Mouse (Mus musculus): ENCODE results near the gene 2010111I01Rik.
A peak's percentile ranks its signal among the peaks of the same experiment; 100 is the strongest.
"Not testable (repeated sequence)": the region's sequence is repeated elsewhere in the genome, so short reads cannot be mapped to it uniquely, and the experiment has no call there.

The 2010111I01Rik gene

DNA sequence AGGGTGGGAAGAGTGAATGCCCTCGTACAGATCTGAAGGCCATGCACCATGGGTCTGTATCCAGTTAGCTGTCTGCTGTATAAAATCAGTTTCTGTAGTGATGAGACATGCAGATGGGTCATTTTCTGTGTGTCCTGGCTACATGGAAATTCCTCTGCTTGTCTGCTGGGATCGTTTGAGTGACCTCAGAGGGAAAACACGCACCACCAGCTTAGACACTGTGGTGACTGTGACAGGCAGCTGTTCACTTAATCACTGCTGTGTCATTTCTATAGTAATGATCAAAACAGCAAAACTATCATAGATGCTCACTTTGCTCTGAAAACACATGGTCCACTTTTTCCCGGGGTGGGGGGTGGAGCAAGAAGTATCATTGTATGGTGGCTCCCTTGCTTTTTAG, 241.1 kb downstream of the 2010111I01Rik start:
- no peak for DNase-seq (ENCODE audit: low spot score)

DNA sequence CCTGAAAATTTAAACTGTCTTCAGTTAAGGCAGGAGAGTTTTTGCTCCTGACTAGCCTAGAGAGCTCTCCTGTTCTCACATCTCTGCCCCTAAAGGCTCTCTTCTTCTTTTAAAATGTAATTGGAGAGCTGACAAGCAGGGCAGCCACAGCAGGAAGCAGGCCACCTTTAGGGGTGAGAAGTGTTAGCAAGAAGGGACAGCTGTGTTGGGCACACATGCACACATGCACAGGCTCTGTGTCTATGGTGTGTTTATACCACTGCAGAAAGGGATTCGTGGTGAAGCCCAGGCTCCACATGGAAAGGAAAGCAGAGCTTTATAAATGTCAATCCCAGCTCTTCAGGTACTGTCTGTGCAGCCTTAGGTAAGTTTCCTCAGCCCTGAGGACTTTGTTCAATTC, 241.7 kb downstream of the 2010111I01Rik start:
- no peak for DNase-seq (ENCODE audit: low spot score)

DNA sequence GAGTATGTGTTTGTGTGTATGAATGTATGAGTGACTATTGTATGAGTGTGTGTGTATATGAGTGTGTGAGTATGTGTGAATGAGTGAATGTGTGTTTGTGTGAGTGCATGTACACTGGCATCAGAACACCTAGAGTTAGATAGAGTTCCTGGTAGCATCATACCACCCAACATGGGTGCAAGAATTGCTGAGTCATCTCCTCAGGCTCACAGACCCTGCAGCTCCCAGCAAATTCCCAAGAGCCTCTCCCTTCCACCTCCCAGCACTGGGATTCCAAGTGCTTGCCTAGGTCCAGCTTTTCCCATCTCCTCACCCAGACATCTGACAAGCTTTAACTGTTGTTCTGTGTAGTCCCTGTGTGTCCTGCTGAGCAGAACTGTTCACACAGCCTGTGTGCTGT, 251.8 kb downstream of the 2010111I01Rik start:
- DNase-seq (ENCODE audit: low spot score): no peak

DNA sequence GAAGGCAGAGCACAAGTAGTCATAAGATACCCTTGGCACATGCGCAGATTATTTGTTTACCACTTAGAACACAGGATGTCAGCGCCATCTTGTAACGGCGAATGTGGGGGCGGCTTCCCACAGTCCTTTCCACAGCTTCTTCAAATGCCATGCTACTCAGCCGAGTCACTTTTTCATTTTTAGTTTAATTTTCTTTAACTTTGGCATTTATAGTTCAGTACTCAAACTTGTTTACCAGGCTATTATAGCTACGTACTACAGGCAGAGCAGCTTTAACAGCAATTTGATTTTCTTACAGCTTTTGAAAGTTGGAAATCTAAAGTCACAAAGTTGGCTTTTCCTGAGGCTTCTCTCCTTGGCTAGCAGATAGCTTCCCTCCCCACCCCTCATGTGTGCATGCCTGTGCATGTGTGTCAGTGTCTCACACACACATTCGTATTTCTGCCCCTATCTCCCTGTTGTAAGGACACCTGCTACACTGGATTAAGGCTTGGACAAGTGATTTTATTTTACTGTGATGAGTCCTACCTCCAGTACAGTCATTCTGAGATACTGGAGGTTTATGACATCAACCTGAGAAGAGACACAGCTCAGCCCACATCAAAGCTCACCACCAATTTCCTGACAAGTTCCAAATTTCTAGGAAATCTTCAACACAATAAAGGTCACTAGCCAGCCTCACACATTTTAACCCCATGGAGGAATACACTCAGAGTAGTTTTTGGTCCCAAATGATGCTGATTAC, 258.5 kb downstream of the 2010111I01Rik start:
- DNase-seq (ENCODE audit: low spot score): no peak

DNA sequence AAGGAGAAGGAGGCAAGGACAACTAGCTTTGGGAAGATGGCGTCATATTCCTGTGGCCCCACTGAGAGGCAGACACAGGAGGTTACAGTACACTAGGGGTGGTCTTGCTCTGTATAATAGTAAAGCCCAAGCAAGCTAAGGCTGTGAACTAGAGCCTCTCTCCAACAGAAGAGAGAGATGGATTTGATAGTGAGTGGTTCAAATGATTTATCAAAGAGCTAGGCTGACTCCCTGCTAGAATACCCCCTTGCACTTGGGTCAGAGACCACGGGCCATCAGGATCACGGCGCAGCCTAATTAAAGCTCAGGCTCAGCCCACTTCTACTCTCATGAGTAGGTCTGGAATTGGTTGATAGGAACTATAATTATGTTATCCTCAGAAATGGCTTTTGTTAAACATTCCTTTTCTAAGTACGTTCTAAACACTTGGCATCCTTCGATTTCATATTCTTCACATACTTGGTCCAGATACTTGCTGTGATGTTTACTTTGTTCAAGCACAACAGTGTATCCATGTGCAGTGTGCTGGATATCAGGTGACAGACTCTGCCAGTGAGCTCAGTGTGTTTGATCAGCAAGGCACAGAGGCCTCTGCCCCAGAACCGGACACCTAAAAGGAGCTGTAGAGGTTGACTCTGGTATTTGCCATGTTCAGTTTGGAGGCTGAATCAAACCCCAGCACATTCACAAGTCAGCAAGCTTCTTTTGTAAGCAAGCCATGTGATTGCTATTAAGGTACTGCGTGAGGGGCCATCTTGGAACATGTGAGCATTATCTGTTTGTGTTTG, 261.3 kb downstream of the 2010111I01Rik start:
- DNase-seq (ENCODE audit: low spot score): no peak

DNA sequence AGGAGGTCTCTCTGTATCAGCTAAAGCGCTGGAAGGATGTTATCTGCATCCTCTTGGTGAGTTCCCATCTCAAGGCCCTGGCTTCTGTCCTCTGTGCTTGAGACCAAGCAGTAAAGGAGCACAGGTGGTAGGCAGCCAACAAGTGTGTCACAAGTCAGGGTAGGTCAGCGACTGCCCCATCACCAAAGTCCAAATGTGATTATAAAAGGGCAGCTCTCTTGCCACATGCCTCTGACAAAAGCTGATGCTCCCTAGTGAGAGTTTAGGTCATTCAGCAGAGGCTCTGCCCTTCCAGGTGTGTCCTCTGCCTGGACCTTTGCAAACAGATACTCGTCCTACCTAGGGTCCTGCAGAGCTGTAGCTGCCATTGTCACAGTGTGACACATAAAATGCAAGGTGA, 263.1 kb downstream of the 2010111I01Rik start:
- DNase-seq (ENCODE audit: low spot score): no peak

DNA sequence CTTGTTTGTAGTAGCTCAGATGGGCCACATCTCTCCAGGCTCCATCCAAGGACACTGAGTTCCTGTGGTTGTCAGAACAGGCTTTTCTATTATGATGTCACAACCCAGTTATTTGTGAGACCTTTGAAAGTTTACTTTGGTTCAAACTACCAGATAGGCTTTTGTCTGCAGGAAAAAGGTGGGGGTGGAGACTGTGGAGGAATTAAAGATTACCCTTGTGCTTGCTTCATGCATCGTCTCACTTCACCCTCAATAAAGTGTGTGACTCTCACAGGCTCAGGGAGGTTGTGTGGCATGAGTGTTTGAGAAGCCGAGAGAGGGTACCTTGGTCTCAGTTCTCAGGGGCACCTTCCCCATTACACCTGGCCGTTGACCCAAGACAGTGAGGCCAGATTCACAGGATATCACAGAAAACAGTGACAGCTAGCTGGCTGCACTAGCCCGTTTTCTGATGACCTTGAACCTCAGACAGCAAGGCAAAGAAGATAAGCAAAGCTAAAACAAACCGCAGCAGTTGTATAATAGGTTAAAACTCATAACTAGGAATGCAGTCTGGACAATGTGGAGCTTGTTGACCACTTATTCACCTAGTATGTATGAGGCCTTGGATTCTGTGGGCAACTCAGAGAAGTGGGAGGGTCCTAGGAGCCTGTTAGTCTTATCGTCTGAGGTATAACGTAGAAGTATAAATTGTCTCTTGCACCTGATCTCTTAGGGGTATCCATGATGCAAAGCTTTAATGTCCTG, 266.4 kb downstream of the 2010111I01Rik start:
- DNase-seq (ENCODE audit: low spot score): no peak

DNA sequence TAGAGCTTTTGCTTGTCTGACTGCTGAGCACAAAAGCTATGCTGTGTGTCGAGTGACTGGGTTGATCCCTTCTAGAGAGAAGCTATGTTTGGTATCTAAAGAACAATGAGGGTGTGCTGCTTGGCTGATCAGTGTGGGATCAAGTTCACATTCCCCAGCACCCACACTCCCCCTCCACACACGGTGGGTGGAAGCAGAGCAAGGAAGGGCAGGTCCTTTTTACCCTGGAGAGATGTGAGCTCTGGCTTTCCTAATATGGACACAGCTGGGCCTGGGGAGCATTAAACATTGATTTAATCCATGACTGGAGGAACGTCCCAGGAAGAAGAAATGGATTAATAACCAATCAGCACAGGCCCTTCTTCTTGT, 267.0 kb downstream of the 2010111I01Rik start:
- no peak for DNase-seq (ENCODE audit: low spot score)

DNA sequence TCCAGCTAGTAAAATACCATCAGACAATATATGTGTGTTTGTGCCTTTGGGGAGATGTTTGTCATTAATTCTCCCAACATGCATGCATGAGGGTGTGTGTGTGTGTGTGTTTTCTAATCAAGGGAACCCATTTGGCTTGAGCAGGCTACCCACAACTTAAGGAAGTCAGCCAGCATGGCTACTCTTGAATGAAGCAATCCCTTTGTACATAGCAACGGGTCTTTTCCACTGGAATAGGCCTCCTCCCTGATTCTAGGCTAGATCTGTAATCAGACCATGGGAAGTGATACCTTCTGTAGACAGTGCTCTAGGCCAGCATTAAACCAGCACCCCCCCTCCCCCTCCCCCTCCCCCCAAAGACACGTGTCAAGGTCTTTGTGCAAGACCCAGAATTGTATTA, 267.9 kb downstream of the 2010111I01Rik start:
- DNase-seq (ENCODE audit: low spot score): no peak

DNA sequence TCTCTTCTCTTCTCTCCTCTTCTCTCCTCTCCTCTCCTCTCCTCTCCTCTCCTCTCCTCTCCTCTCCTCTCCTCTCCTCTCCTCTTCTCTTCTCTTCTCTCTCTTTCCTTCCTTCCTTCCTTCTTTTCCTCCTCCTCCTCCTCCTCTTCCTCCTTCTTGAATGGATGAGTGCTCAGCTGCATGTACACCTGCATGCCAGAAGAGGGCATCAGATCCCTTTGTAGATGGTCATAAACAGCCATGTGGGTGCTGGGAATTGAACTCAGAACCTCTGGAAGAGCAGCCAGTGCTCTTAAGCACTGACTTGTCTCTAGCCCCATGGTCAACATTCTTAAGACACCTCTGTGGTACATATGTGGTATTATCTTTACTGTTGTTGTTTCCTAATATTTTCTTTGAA, 269.8 kb downstream of the 2010111I01Rik start:
- not testable (repeated sequence) for DNase-seq (ENCODE audit: low spot score)

DNA sequence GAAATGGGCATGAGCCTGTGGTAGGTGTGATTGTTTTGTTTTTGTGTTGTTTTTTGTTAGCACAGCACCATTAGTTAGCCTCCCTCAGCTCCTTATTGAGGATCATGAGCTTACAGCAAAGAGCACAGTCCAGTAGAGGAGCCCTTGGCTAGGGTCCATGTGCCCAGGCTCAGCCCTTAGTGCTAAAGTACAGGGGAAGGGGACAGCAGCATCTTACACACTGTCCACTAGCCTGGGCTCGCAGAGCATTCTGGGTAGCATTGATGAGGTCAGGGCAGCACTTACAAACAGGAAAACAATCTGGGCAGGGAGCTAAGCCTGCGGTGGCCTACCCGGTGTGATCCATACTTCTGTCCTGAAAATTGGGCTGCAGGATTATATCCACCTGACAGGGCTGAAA, 270.9 kb downstream of the 2010111I01Rik start:
- no peak for DNase-seq (ENCODE audit: low spot score)

DNA sequence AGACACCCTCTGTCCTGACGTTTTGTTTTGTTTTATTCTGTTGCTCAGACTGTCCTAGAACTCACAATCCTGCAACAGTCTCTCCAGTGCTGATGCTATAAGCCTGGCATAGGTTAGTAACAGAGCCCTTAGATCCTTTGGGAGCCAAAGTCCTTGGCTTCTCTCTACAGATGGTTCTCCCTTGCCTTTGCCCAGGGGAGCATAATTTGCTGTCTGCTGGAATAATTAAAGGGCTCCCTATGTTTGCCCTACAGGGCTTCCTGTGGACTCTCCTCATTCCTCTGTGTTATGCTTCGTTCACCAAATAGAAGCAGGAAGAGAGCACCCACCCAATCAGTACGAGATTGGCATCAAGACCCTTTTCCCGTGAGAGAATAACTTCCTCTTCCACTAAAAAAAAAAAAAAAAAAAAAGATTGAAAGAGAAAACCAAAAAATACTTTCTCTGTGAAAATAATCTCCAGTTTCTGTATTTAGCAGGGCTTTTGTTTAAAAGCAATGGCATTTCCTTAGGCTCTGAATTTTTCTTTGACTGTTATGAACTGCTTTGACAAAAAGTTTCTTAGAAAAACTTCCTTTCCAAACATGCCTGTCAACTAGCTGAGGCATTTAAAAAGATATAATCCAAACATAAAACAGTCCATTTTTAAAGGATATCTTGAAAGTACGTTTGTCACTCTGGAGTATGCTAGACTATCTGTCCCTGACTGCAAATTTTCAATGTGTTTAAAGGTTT, 271.6 kb downstream of the 2010111I01Rik start:
- no peak for DNase-seq (ENCODE audit: low spot score)

DNA sequence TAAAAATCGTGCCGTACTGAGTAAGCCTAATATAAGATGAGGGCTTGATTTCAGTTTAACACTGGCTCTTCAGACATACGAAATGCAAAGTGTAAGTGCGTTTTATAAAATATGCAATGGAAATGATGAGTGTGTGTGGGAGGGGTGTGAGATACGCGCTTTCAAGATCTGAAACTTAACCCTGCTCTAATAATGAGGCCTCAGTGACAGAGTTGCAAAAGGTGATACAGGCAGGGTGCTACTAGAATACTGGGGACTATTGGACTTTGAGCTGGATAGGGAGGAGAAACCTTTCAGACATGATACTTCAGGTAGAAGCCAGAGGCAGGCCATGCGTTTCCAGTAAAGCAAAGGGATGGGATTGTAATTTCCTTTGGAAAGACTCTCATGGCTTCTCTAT, 273.4 kb downstream of the 2010111I01Rik start:
- no peak for DNase-seq (ENCODE audit: low spot score)

DNA sequence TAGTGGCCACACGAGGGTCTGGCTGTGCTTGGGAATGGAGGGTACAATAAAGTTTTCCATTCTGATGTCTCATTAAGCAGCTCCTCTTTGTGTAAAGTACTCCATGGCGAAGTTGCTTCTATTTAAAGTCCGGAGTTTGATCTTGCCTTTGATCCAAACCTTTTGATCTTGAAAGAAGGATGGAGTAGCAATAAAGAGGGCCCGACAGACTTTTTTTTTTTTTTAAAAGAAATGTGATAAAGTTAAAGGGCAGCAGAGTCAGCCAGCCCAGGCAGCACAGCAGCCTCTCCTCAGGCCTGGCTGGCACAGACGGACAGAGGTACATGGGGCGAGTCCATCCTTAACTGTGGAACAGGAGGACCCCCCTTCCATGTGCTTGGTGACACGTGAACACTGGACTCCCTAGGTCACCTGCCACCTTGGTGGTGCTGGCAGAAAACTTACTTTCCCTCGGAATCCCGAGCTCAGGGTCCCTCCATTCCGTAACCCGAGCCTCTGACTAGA, 274.7 kb downstream of the 2010111I01Rik start:
- DNase-seq (ENCODE audit: low spot score): peak; percentile 59

DNA sequence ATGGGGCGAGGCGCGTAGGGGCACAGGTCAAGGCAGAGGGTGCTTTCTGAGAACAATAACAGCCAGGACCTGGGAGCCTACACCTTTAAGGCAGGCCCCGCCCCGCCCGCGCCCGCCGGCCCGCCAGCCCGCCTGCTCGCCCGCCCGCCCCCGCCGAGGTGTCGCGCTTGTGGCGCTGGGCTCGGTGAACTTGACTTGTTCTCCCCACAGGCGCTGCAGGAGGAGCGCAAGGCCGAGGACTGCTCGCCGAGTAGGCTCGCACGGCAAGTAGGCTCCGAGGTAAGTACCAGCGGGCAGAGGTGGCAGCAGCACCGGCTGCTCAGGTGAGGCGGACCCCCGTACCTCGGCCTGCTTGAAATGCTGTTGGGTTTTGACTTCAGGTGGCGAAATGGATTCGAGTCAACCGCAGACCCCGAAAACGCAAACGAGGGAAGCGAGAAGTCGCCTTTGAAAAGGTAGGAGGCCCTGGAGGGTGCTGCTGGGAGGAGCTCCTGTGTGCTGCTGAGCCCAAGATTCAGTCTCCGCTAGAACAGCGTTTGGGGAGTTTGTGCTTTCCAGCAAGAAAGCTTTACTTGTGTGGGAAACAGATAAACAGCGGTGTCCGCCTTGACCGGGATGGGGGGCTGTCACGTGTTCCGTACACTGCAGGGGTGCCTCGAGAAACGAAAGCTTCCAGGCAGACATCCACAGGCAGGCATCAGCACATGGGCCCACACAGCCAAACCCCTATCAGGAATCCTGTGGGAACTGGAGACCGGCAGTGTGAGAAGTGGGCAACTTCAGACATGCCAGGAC, 275.4 kb downstream of the 2010111I01Rik start:
- peak; percentile 52 for DNase-seq (ENCODE audit: low spot score)

DNA sequence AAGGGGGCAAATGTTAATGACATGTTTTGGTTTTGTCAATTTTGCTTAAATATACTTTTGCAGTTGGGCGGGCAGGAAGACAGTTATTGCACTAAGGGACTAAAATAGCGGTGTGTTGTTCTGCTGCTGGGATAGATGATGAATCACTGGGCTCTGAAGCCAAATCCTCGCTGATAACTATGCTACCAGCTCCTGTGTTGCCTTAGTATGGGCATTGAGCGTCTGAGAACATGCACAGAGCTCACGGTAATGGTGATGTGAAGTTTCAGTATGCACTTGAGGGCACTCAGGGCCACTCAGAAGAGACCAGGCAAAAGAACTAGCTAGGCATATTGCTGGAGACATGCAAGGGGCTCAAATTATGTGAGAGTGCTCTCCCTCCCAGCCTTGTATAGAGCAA, 276.1 kb downstream of the 2010111I01Rik start:
- DNase-seq (ENCODE audit: low spot score): no peak

DNA sequence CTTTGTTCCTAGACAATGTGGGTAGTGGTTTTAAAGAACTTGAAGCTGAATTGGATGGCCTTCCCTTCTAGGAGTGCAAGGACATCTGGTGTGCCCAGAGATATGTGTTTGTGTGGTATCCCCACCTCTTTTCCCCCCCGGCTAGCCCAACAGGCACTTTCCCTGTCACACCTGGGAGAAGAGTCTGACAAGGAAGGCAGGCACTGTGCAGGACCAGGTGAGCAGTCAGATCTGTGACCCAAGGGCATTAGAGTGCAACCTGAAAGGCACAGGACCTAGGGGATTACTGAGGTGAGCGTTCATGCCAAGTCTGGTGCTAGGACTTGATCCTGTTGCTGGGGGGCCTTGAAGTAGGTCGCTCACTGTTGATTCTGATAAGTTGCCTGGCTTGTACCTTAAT, 277.0 kb downstream of the 2010111I01Rik start:
- DNase-seq (ENCODE audit: low spot score): no peak

DNA sequence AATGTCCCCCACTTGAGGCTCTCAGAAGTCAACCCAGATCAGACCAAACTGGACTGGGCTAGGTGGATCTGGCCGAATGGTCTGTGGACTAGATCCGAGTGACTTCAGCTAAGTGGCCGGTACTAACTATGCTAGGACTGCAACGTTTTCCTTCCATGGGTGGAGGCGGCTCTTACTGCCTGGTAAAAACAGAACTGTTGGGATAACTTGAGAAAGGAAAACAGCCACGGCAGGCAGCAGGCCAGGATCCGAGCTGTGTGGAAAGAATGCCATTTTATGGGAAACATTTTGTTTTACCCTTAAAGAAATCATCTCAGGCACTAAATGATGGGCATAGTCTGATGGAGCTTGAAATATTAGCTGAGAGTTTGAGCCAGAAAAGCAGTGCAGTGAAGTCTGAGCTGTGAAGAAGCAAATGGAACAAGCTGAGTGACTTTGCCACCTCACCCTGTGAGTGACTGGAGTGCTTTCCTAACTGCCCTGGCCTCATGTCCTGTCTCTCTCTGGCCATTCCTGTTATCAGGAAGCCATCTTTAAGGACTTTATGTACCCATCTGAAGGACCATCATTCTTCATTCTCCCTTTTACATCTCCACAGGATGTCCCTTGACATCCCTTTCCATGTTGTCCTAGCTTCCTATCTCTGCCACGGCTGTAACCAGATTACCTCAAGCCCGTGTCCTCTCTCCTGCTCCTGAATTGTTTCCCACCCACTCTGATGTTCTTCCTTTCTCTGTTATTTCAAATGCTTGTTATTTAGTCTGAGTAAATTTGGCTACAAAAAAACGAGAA, 277.9 kb downstream of the 2010111I01Rik start:
- DNase-seq (ENCODE audit: low spot score): no peak

DNA sequence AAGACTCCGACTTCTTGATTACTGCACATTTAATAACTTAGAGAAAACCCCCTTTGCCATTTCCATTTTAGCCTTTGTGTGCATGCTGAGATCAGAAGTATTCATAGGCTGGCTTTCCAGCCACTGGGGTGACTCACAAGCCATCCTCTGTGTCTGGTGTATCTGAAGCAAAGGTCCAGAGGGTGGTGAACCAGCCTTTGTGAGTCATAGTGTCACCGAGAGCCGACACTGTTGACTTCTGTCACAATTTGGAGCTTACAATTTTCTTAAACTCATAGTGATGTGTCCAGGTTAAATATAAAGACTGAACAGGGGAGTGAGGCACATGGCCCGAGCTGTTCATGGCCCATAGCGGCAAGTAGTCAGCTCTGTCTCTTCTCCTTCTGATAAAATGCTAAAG, 278.9 kb downstream of the 2010111I01Rik start:
- DNase-seq (ENCODE audit: low spot score): no peak

DNA sequence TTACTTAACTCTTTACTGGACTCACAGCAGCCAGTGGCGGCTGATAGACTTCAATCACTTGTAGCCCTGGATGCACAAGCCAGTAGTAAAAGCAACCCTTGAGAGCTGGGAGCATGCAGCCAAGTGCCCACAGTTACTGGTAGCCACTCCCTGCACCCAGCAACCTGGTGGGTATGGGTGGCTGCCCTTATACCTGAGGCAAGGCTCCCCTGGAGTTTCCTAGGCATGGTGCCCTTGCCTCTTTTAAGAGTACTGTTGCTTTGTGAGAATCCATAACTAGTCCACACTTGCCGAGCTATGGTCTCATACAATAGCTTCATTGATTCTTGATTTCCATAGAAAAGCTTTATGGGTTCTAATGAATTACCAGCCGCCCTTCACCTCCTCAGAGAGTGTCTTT, 279.7 kb downstream of the 2010111I01Rik start:
- no peak for DNase-seq (ENCODE audit: low spot score)
